Mouse (Mus musculus): ENCODE data around the gene Slc3a1. TPM values are rescaled to one million over a fixed set of nuclear protein-coding genes. Genes with fewer than 3 reads are reported as not detected.

The Slc3a1 gene
- polyA plus RNA-seq, 1 experiment from 2014 or later = 0.16 TPM

DNA sequence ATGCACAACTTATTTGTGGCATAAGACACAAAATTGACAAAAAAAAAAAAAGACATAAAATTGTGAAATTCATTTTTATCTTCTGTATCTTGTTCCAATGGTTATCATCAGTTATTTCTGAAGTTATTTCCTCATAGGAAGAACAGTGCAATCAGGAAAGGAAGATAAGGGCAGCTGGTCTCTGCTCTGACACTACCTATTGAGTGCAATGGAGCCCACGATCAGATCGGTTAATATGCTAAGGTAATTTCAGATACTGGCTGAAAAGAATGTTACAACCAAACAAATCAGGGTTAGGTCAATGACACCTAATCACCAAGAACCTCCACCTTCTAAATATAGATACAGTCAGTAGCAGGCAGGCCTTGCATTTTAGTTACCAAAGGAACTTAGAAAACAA lies 57.2 kb downstream of the Slc3a1 start:
- Histone ChIP-seq H3K9me3 (ENCODE audit: control insufficient read depth, low read length) (no peaks in the 10 kb centered on the region), H3K4me3 (ENCODE audit: low read depth, low read length) (no peak overlapping the region), H3K9ac (ENCODE audit: low read length) (no peak overlapping the region), H3K27ac (replicated peaks; ENCODE audit: low read depth, low read length) (no peak overlapping the region), H3K27me3 (ENCODE audit: control insufficient read depth, insufficient read depth, low read length) (no peaks in the 10 kb centered on the region), H3K4me1 (ENCODE audit: control insufficient read depth, insufficient read depth, low read length) (peaks cover 3% of the 10 kb centered on the region; the same call in 1 of the 2 replicates), H3K36me3 (ENCODE audit: control insufficient read depth, insufficient read depth, low read length) (no peaks in the 10 kb centered on the region), H3K4me2 (ENCODE audit: low read depth, severe bottlenecking) (no peak overlapping the region)
- ATAC-seq (ENCODE audit: insufficient number of reproducible peaks, low FRiP score, low TSS enrichment, low read depth) (no peak), DNase-seq (ENCODE audit: low spot score) (no peak)
- 95% methylated on average over 2 of the region's 2 CpGs for WGBS

DNA sequence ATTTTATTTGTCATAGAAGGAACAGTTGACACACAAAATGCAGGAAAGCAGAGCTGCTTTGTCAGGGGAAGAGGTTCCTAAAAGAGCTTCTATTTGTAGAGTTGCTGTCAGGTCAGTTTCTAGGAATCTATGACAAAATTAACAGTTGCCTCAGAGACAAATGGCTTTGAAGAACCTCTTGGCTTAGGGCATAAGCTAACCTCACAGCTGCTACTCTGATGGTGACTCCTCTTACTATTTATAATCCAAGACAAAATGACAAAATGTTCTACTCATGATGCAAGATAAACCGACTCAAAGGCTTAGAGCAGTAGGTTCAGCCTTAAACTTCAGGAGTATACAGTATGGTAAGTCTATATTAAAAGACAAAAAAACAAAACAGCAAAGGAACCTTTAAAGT lies 58.3 kb downstream of the Slc3a1 start:
- H3K27ac ChIP-seq (replicated peaks; ENCODE audit: low read depth, low read length) = no peak overlapping the region
- DNase-seq (ENCODE audit: low spot score) = no peak
- WGBS = 85% methylated on average over 1 of the region's 1 CpGs
- no peak for ATAC-seq (ENCODE audit: insufficient number of reproducible peaks, low FRiP score, low TSS enrichment, low read depth)
- no peak overlapping the region for H3K4me2 ChIP-seq (ENCODE audit: low read depth, severe bottlenecking)
- H3K36me3 ChIP-seq (ENCODE audit: control insufficient read depth, insufficient read depth, low read length) = no peaks in the 10 kb centered on the region
- H3K4me1 ChIP-seq (ENCODE audit: control insufficient read depth, insufficient read depth, low read length) = peaks cover 5% of the 10 kb centered on the region; the same call in 1 of the 2 replicates
- H3K4me3 ChIP-seq (ENCODE audit: low read depth, low read length) = no peak overlapping the region
- H3K27me3 ChIP-seq (ENCODE audit: control insufficient read depth, insufficient read depth, low read length) = no peaks in the 10 kb centered on the region
- no peaks in the 10 kb centered on the region for H3K9me3 ChIP-seq (ENCODE audit: control insufficient read depth, low read length)
- H3K9ac ChIP-seq (ENCODE audit: low read length) = no peak overlapping the region

GRCm38 (mm10) chr17:85087591-85087990 lies 59.4 kb downstream of the Slc3a1 start:
- DNase-seq (ENCODE audit: low spot score) = no peak
- no peaks in the 10 kb centered on the region for H3K36me3 ChIP-seq (ENCODE audit: control insufficient read depth, insufficient read depth, low read length)
- no peak overlapping the region for H3K27ac ChIP-seq (replicated peaks; ENCODE audit: low read depth, low read length)
- no peak overlapping the region for H3K9ac ChIP-seq (ENCODE audit: low read length)
- 88% methylated on average over 5 of the region's 5 CpGs for WGBS
- no peaks in the 10 kb centered on the region for H3K9me3 ChIP-seq (ENCODE audit: control insufficient read depth, low read length)
- H3K4me1 ChIP-seq (ENCODE audit: control insufficient read depth, insufficient read depth, low read length) = peaks cover 5% of the 10 kb centered on the region; the same call in 1 of the 2 replicates
- no peak overlapping the region for H3K4me3 ChIP-seq (ENCODE audit: low read depth, low read length)
- no peaks in the 10 kb centered on the region for H3K27me3 ChIP-seq (ENCODE audit: control insufficient read depth, insufficient read depth, low read length)
- H3K4me2 ChIP-seq (ENCODE audit: low read depth, severe bottlenecking) = no peak overlapping the region
- no peak for ATAC-seq (ENCODE audit: insufficient number of reproducible peaks, low FRiP score, low TSS enrichment, low read depth)

GRCm38 (mm10) chr17:85088401-85088800 lies 60.2 kb downstream of the Slc3a1 start:
- peaks cover 5% of the 10 kb centered on the region; the same call in 1 of the 2 replicates for H3K4me1 ChIP-seq (ENCODE audit: control insufficient read depth, insufficient read depth, low read length)
- no peaks in the 10 kb centered on the region for H3K36me3 ChIP-seq (ENCODE audit: control insufficient read depth, insufficient read depth, low read length)
- no peak overlapping the region for H3K4me2 ChIP-seq (ENCODE audit: low read depth, severe bottlenecking)
- WGBS = 90% methylated on average over 11 of the region's 11 CpGs
- H3K9ac ChIP-seq (ENCODE audit: low read length) = no peak overlapping the region
- no peaks in the 10 kb centered on the region for H3K9me3 ChIP-seq (ENCODE audit: control insufficient read depth, low read length)
- no peak overlapping the region for H3K4me3 ChIP-seq (ENCODE audit: low read depth, low read length)
- no peaks in the 10 kb centered on the region for H3K27me3 ChIP-seq (ENCODE audit: control insufficient read depth, insufficient read depth, low read length)
- no peak for DNase-seq (ENCODE audit: low spot score)
- no peak for ATAC-seq (ENCODE audit: insufficient number of reproducible peaks, low FRiP score, low TSS enrichment, low read depth)
- H3K27ac ChIP-seq (replicated peaks; ENCODE audit: low read depth, low read length) = no peak overlapping the region

DNA sequence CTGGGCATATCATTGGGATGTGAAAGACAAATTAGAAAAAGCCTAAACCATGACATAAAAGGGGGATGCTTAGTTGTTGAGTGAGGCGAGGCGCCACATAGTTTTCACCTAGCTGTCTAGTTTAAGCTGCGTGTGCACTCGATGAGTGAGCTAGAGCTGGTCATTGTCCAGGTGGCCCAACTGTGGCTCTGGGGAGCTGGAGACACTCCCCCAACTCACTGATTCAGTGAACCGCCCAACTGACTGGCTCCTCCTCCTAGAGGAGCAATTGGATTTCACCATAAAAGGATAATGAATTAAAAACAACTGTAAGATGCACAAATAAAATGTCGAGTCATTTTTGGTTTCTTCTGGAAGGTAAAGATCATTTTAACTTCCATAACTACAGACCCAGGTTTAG lies 60.8 kb downstream of the Slc3a1 start:
- Histone ChIP-seq H3K27me3 (ENCODE audit: control insufficient read depth, insufficient read depth, low read length) (no peaks in the 10 kb centered on the region), H3K36me3 (ENCODE audit: control insufficient read depth, insufficient read depth, low read length) (no peaks in the 10 kb centered on the region), H3K4me1 (ENCODE audit: control insufficient read depth, insufficient read depth, low read length) (peaks cover 5% of the 10 kb centered on the region; the same call in 1 of the 2 replicates), H3K27ac (replicated peaks; ENCODE audit: low read depth, low read length) (no peak overlapping the region), H3K4me2 (ENCODE audit: low read depth, severe bottlenecking) (peak overlapping the region; percentile 81; the same call in 1 of the 2 replicates), H3K4me3 (ENCODE audit: low read depth, low read length) (peak overlapping the region; percentile 82; the same call in 1 of the 2 replicates), H3K9me3 (ENCODE audit: control insufficient read depth, low read length) (no peaks in the 10 kb centered on the region), H3K9ac (ENCODE audit: low read length) (no peak overlapping the region)
- DNase-seq (ENCODE audit: low spot score) = no peak
- no peak for ATAC-seq (ENCODE audit: insufficient number of reproducible peaks, low FRiP score, low TSS enrichment, low read depth)
- WGBS = 58% methylated on average over 6 of the region's 6 CpGs

GRCm38 (mm10) chr17:85089621-85090020 lies 61.4 kb downstream of the Slc3a1 start:
- no peak for ATAC-seq (ENCODE audit: insufficient number of reproducible peaks, low FRiP score, low TSS enrichment, low read depth)
- WGBS = under 1% methylated on average over 16 of the region's 16 CpGs
- no peak for DNase-seq (ENCODE audit: low spot score)
- peak overlapping the region; percentile 82 for H3K4me3 ChIP-seq (ENCODE audit: low read depth, low read length)
- H3K9ac ChIP-seq (ENCODE audit: low read length) = peak overlapping the region; percentile 64
- peaks cover 5% of the 10 kb centered on the region; the same call in 1 of the 2 replicates for H3K4me1 ChIP-seq (ENCODE audit: control insufficient read depth, insufficient read depth, low read length)
- H3K27ac ChIP-seq (replicated peaks; ENCODE audit: low read depth, low read length) = no peak overlapping the region
- peak overlapping the region; percentile 81 for H3K4me2 ChIP-seq (ENCODE audit: low read depth, severe bottlenecking)
- H3K27me3 ChIP-seq (ENCODE audit: control insufficient read depth, insufficient read depth, low read length) = no peaks in the 10 kb centered on the region
- H3K36me3 ChIP-seq (ENCODE audit: control insufficient read depth, insufficient read depth, low read length) = no peaks in the 10 kb centered on the region
- H3K9me3 ChIP-seq (ENCODE audit: control insufficient read depth, low read length) = no peaks in the 10 kb centered on the region

DNA sequence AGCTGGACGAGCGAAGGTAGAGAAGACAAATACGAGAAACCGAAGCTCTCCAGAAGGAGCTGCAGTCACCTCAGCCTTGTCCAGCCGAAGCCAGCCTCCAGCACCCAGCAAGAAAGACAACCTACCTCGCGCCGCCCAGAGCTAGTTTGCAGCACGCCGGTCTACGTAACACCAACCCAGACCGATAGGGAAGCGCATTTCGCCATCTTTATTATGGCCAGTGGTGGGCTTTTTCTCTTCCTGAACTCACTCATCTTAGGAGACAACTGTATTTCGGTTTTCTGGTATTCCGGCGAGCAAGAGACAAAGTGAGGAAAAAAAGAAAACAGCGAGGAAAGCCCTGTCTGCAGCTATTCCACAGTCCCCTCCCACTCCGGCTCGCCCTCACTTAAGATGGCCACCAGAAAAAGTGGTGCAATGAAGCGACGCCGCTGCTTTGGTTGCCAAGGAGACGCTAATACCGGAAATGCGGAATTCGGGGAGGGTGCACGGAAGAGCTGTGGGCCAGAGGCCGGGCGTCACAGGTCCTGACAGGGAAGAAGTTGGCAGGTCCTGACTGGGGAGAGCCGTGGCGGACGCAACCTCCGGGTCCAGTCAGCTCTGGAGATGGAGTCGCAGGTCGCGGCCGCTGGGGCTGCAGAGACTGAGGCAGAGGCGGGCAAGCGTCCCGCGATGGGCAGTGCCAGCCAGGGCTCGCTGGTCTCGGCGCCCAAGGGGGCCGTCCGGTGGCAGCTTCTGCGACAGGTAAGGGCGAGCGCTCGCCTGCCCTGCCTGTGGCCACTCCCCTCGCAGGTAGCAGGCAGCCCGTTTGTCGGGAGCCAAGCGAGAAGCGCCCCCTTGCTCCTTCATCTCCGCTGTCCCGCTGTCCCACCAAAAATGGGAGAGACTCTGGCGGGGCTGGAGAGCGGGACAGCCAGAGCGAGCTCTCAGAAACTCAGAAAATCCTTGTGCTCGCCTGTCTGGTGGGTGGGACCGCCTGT lies 62.2 kb downstream of the Slc3a1 start, which contains the start of the genes Prepl and Camkmt:
TSS of gene Prepl (minus strand) at position 122 of the 980 bp plus-strand sequence.
TSS of gene Camkmt (plus strand) at position 433 of the 980 bp plus-strand sequence.
- WGBS = under 1% methylated on average over 63 of the region's 63 CpGs
- ATAC-seq (ENCODE audit: insufficient number of reproducible peaks, low FRiP score, low TSS enrichment, low read depth) (peak; percentile 99), DNase-seq (ENCODE audit: low spot score) (peak; percentile 98)
- Histone ChIP-seq H3K4me2 (ENCODE audit: low read depth, severe bottlenecking) (peak within 1 kb of the TSS; percentile 81), H3K9ac (ENCODE audit: low read length) (peak within 1 kb of the TSS; percentile 84), H3K36me3 (ENCODE audit: control insufficient read depth, insufficient read depth, low read length) (no peaks in the 10 kb centered on the region), H3K9me3 (ENCODE audit: control insufficient read depth, low read length) (no peaks in the 10 kb centered on the region), H3K27me3 (ENCODE audit: control insufficient read depth, insufficient read depth, low read length) (no peaks in the 10 kb centered on the region), H3K4me3 (ENCODE audit: low read depth, low read length) (peak within 1 kb of the TSS; percentile 82), H3K27ac (replicated peaks; ENCODE audit: low read depth, low read length) (peak within 1 kb of the TSS; percentile 59; the same call in 1 of the 2 replicates), H3K4me1 (ENCODE audit: control insufficient read depth, insufficient read depth, low read length) (peaks cover 5% of the 10 kb centered on the region; the same call in 1 of the 2 replicates)

DNA sequence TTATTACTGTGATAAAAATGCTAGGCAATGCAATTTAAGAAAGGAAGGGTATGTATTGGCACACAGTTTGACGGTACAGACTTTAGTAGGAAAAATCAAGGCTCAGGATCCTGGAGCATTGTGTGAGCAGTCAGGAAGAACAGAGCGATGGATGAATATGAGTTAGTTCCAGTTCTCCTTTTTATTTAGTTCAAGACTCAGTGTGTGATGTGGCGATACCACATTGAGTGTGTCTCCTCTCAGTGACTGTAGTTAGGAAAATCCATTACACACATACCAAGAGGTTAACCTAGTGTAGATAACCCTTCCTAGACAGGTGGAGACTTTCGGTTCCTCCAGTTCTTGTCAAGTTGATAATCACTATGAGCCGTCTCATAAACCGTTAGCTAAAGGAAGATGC lies 63.6 kb downstream of the Slc3a1 start:
- 92% methylated on average over 6 of the region's 6 CpGs for WGBS
- Histone ChIP-seq H3K4me3 (ENCODE audit: low read depth, low read length) (peak overlapping the region; percentile 82; the same call in 1 of the 2 replicates), H3K36me3 (ENCODE audit: control insufficient read depth, insufficient read depth, low read length) (no peaks in the 10 kb centered on the region)

More for the DNA sequence above, 63.6 kb downstream of the Slc3a1 start:
- Histone ChIP-seq H3K9ac (ENCODE audit: low read length) (no peak overlapping the region), H3K9me3 (ENCODE audit: control insufficient read depth, low read length) (no peaks in the 10 kb centered on the region), H3K4me2 (ENCODE audit: low read depth, severe bottlenecking) (peak overlapping the region; percentile 81; the same call in 1 of the 2 replicates), H3K27me3 (ENCODE audit: control insufficient read depth, insufficient read depth, low read length) (no peaks in the 10 kb centered on the region), H3K4me1 (ENCODE audit: control insufficient read depth, insufficient read depth, low read length) (peaks cover 5% of the 10 kb centered on the region; the same call in 1 of the 2 replicates), H3K27ac (replicated peaks; ENCODE audit: low read depth, low read length) (no peak overlapping the region)
- DNase-seq (ENCODE audit: low spot score) = no peak
- ATAC-seq (ENCODE audit: insufficient number of reproducible peaks, low FRiP score, low TSS enrichment, low read depth) = no peak

All from limb, embryonic 11.5 days (tissue).